Mouse (Mus musculus): ENCODE measurements around the gene Cpsf6.

The Cpsf6 gene

GRCm38 (mm10) chr10:117385431-117385830 lies 5.6 kb upstream of the Cpsf6 start:
- no peak for DNase-seq (ENCODE audit: low read depth, low spot score)

GRCm38 (mm10) chr10:117385086-117385430 lies 5.2 kb upstream of the Cpsf6 start:
- DNase-seq (ENCODE audit: low read depth, low spot score): no peak

DNA sequence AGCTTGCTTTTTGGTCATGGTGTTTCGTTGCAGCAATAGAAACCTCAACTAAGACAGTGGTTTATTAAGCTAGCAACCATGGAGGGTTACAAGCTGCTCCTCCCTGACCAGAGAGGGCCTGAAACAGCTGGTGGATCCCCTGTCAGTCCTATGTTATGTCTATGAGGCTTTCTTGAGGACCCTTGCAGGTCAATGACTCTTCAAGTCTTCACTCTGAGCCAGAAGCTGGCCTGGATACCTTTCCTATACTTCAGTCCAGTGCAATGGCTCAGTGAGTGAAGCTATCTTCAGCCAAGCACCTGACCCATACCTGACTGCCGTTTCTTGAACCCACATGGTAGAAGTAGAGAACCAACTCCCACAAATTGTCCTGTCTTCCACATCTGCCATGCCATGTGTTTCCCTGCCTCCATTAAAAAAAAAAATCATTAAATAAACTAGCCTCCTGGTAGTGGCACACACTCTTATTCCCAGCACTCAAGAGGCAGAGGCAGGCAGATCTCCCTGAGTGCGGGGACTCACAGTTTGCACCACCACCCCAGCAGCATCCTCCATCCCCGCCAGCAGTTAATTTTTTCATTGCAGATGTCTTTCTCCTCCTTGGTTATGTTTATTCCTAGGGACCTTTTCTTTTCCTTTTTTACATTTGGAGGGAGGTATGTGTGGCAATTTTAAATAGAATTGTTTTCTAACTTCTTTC lies 4.7 kb upstream of the Cpsf6 start:
- DNase-seq (ENCODE audit: low read depth, low spot score): no peak

DNA sequence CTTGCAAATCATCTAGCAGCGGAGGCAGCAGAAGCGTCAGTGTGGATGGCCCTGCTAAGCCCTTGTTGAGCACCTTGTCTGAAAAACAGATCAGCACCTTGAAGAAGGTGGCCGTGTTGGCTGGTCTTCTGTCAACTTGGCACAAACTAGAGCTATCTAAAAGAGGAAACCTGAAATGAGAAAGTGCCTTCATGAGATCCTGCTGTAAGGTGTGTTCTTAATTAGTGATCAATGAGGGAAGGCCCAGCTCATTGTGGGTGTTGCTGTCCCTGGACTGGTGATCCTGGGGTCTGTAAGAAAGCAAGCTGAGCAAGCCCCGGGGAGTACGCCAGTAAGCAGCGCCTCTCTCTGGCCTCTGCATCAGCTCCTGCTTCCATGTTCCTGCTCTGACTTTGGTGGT lies 4.1 kb upstream of the Cpsf6 start:
- no peak for DNase-seq (ENCODE audit: low read depth, low spot score)

DNA sequence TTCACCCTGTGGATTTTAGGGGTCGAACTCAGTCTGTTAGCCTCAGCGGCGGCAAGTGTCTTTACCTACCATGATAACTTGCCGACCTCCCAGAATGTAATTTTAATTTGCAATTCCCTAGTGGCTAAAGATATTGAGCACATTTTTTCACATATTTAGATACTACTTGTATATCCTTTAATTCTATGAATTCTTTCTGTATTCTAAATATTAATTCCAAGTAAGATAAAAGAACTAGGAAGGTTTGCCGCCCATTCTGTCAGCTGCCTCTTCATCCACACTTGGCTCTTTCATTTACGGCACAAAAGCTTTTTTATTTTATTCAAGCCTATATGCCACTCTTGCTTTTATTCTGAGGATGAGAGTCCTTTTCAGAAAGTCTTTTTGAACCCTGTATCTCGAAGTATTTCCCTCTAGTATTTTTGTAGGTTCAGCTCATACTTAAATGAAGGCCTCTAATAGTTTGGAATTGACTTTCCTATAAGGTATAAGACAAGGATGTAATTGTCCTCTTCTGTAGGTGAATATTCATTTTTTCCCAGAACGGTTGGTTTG lies 3.3 kb upstream of the Cpsf6 start:
- no peak for DNase-seq (ENCODE audit: low read depth, low spot score)

GRCm38 (mm10) chr10:117382146-117382545 lies 2.3 kb upstream of the Cpsf6 start:
- no peak for DNase-seq (ENCODE audit: low read depth, low spot score)

GRCm38 (mm10) chr10:117380721-117381570 lies 1.1 kb upstream of the Cpsf6 start:
- no peak for DNase-seq (ENCODE audit: low read depth, low spot score)

GRCm38 (mm10) chr10:117379441-117379840 lies 374 bp downstream of the Cpsf6 start:
- no peak for DNase-seq (ENCODE audit: low read depth, low spot score)

GRCm38 (mm10) chr10:117378642-117379041 lies 1.2 kb downstream of the Cpsf6 start:
- DNase-seq (ENCODE audit: low read depth, low spot score): no peak

- no peak for DNase-seq (ENCODE audit: low read depth, low spot score)
Measured at GRCm38 (mm10) chr10:117378291-117378555, 1.6 kb downstream of the Cpsf6 start.

- DNase-seq (ENCODE audit: low read depth, low spot score): peak; percentile 20
Measured at GRCm38 (mm10) chr10:117377431-117378290, 2.2 kb downstream of the Cpsf6 start.

- DNase-seq (ENCODE audit: low read depth, low spot score): peak; percentile 84
Measured at GRCm38 (mm10) chr10:117376580-117377189, 3.1 kb downstream of the Cpsf6 start.

- DNase-seq (ENCODE audit: low read depth, low spot score): peak; percentile 36
Measured at GRCm38 (mm10) chr10:117375841-117376579, 3.8 kb downstream of the Cpsf6 start.

DNA sequence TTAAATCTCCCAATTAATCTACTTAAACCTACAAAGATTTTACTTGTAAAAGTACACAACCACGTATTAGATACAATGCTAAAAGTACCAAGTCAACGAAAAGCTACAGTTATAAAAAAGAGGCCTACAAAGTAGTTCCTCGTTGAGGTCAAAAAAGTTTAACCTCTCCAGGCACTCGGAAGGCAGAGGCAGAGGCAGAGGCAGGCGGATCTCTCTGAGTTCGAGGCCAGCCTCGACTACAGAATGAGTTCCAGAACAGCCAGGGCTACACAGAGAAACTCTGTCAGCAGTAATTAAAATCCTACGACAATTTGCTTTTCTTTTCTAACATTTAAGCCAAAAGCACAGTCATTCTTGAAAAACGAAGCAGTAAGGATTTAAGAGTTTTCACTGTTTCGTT lies 4.7 kb downstream of the Cpsf6 start:
- DNase-seq (ENCODE audit: low read depth, low spot score): no peak

- DNase-seq (ENCODE audit: low read depth, low spot score): peak; percentile 36
Measured at GRCm38 (mm10) chr10:117363106-117363505, 16.7 kb downstream of the Cpsf6 start.

DNA sequence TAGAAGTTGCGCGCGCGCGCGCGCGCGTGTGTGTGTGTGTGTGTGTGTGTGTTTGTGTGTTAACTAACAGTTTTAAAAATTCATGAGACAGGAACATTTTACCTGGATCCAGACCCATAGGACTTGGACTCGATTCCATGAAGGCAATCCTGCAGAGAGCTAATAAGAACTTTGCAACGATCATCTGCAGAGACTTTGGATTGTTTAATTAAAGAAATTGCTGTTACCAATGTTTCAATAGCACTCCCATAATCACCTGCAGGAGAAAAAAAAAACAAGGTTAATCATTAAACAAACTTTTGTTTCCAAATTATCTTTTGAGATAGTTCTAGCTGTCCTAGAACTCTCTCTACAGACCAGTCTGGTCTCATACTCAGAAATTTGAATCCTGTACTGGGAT lies 20.9 kb downstream of the Cpsf6 start:
- no peak for DNase-seq (ENCODE audit: low read depth, low spot score)

- no peak for DNase-seq (ENCODE audit: low read depth, low spot score)
Measured at GRCm38 (mm10) chr10:117343000-117343399, 36.8 kb downstream of the Cpsf6 start.

DNA sequence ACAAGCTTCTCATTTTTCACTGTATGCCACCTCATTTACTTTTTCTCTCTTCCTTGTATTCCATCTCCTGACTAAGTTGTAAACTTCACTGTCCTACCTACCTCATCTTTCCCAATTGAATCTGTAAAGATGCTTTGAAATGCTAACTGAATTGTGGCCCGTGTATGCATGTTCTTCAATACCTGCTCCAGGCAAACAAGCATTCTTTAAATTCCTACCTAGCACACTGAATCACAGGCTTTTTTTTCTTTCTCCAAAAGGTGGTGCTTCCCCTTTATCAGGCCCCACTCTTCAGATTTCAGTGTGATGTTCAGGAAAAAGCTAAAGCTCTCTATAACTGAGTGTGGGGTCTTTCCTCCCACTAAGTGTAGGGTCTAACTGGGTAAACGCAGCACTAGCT lies 37.4 kb downstream of the Cpsf6 start:
- DNase-seq (ENCODE audit: low read depth, low spot score): no peak

- no peak for DNase-seq (ENCODE audit: low read depth, low spot score)
Measured at GRCm38 (mm10) chr10:117341029-117341428, 38.8 kb downstream of the Cpsf6 start.

GRCm38 (mm10) chr10:117339241-117339640 lies 40.6 kb downstream of the Cpsf6 start:
- DNase-seq (ENCODE audit: low read depth, low spot score): no peak

- no peak for DNase-seq (ENCODE audit: low read depth, low spot score)
Measured at GRCm38 (mm10) chr10:117337946-117338345, 41.9 kb downstream of the Cpsf6 start.

Measured in retina, postnatal 7 days (tissue).